Mouse (Mus musculus) heart, embryonic 13.5 days (tissue): ENCODE results near the gene Atf5. TPM values are rescaled to one million over a fixed set of nuclear protein-coding genes. Genes with fewer than 3 reads are reported as not detected.

Source experiments
- ATAC-seq: fragments of 200-750 bp; cut with Nextera tagmentation; 2 replicates; pipeline ENCODE4 v1.8.0; 2017; ENCODE audit warnings: moderate TSS enrichment; ENCODE audit not compliant: insufficient number of reproducible peaks, low FRiP score, low TSS enrichment; ENCODE audit errors: extremely low read depth
- H3K27ac ChIP-seq: fragments of 300-500 bp; sonication (generic); replicated peaks from 2 replicates; pipeline ENCODE4 v1.5.1; 2015; ENCODE audit warnings: moderate library complexity, mild to moderate bottlenecking, inconsistent platforms
- H3K27me3 ChIP-seq: fragments of 300-500 bp; sonication (generic); replicated peaks from 2 replicates; pipeline ENCODE4 v1.6.1; 2015; ENCODE audit warnings: mild to moderate bottlenecking, inconsistent platforms
- H3K36me3 ChIP-seq: fragments of 300-500 bp; sonication (generic); 2 replicates; pipeline ENCODE4 v1.6.1; 2015; ENCODE audit warnings: mild to moderate bottlenecking, inconsistent platforms
- H3K4me1 ChIP-seq: fragments of 300-500 bp; sonication (generic); 2 replicates; pipeline ENCODE4 v1.6.1; 2015; ENCODE audit warnings: inconsistent platforms
- H3K4me2 ChIP-seq: fragments of 300-500 bp; sonication (generic); 2 replicates; pipeline ENCODE4 v1.6.1; 2015; ENCODE audit warnings: inconsistent platforms, mild to moderate bottlenecking, moderate library complexity
- H3K4me3 ChIP-seq: fragments of 300-500 bp; sonication (generic); 2 replicates; pipeline ENCODE4 v1.5.1; 2015; ENCODE audit warnings: moderate library complexity, mild to moderate bottlenecking, inconsistent platforms
- H3K9ac ChIP-seq: fragments of 300-500 bp; sonication (generic); 2 replicates; pipeline ENCODE4 v1.6.1; 2015; ENCODE audit warnings: inconsistent platforms, mild to moderate bottlenecking, moderate library complexity
- H3K9me3 ChIP-seq: fragments of 300-500 bp; sonication (generic); 2 replicates; pipeline ENCODE4 v1.6.1; 2016; ENCODE audit warnings: inconsistent platforms
- WGBS: fragments of 180-500 bp; shearing (Covaris S2); methylation state at CpG from one replicate; pipeline ENCODE4 v1.1.7; 2015; ENCODE audit warnings: mixed read lengths; 5-methylcytosine and 5-hydroxymethylcytosine counted together
- polyA plus RNA-seq: library from polyadenylated mRNA; unstranded; fragments of >200 nt; fragmentation: Nextera tagmentation; extraction: Ambion mirVana; gene quantifications from 2 replicates; pipeline ENCODE4 v1.2.1, GENCODE M21; 2015

The Atf5 gene
- polyA plus RNA-seq, 1 experiment from 2014 or later: 2.4 TPM

GRCm38 (mm10) chr7:44856265-44856916, 39.9 kb upstream of the Atf5 start:
- Histone ChIP-seq H3K27me3 (no peaks in the 10 kb centered on the region), H3K4me3 (peak overlapping the region; percentile 88), H3K27ac (peak overlapping the region; percentile 93), H3K36me3 (peaks cover 35% of the 10 kb centered on the region), H3K9me3 (no peaks in the 10 kb centered on the region), H3K4me1 (peaks cover 74% of the 10 kb centered on the region), H3K4me2 (peak overlapping the region; percentile 87), H3K9ac (peak overlapping the region; percentile 94)
- 58% methylated on average over 9 of the region's 9 CpGs for WGBS
- no peak for ATAC-seq

- ATAC-seq: no peak
- Histone ChIP-seq H3K9me3 (no peaks in the 10 kb centered on the region), H3K4me3 (peak overlapping the region; percentile 55), H3K36me3 (peaks cover 30% of the 10 kb centered on the region), H3K4me1 (peaks cover 72% of the 10 kb centered on the region), H3K9ac (peak overlapping the region; percentile 89), H3K4me2 (peak overlapping the region; percentile 87), H3K27ac (peak overlapping the region; percentile 98), H3K27me3 (no peaks in the 10 kb centered on the region)
- WGBS: 40% methylated on average over 10 of the region's 10 CpGs
These were observed 38.6 kb upstream of the Atf5 start for GRCm38 (mm10) chr7:44855036-44855435.

GRCm38 (mm10) chr7:44854356-44855031, 38.0 kb upstream of the Atf5 start:
- Histone ChIP-seq H3K36me3 (peaks cover 25% of the 10 kb centered on the region), H3K9ac (peak overlapping the region; percentile 89), H3K27me3 (no peaks in the 10 kb centered on the region), H3K9me3 (no peaks in the 10 kb centered on the region), H3K4me3 (peak overlapping the region; percentile 55), H3K27ac (peak overlapping the region; percentile 98), H3K4me2 (peak overlapping the region; percentile 87), H3K4me1 (peaks cover 72% of the 10 kb centered on the region)
- 4% methylated on average over 45 of the region's 45 CpGs for WGBS
- ATAC-seq: peak; percentile 51

- H3K9me3 ChIP-seq: no peaks in the 10 kb centered on the region
- H3K27ac ChIP-seq: peak overlapping the region; percentile 98
- WGBS: 23% methylated on average over 26 of the region's 26 CpGs
- peak overlapping the region; percentile 55 for H3K4me3 ChIP-seq
- peak overlapping the region; percentile 89 for H3K9ac ChIP-seq
- ATAC-seq: no peak
- no peaks in the 10 kb centered on the region for H3K27me3 ChIP-seq
- peak overlapping the region; percentile 87 for H3K4me2 ChIP-seq
- H3K36me3 ChIP-seq: peaks cover 21% of the 10 kb centered on the region
- peaks cover 72% of the 10 kb centered on the region for H3K4me1 ChIP-seq
These were observed 37.3 kb upstream of the Atf5 start for GRCm38 (mm10) chr7:44853596-44854355.

GRCm38 (mm10) chr7:44853065-44853464, 36.6 kb upstream of the Atf5 start:
- H3K27ac ChIP-seq: no peak overlapping the region
- peaks cover 67% of the 10 kb centered on the region for H3K4me1 ChIP-seq
- WGBS: 93% methylated on average over 2 of the region's 2 CpGs
- no peaks in the 10 kb centered on the region for H3K27me3 ChIP-seq
- no peak for ATAC-seq
- H3K9me3 ChIP-seq: no peaks in the 10 kb centered on the region
- H3K4me3 ChIP-seq: peak overlapping the region; percentile 55; the same call in 1 of the 2 replicates
- H3K9ac ChIP-seq: 0 out of 2 replicates have a peak overlapping the region, but pooled peaks have one; percentile 24
- H3K4me2 ChIP-seq: peak overlapping the region; percentile 87
- H3K36me3 ChIP-seq: peaks cover 21% of the 10 kb centered on the region

GRCm38 (mm10) chr7:44852259-44853027, 36.0 kb upstream of the Atf5 start:
- Histone ChIP-seq H3K27me3 (no peaks in the 10 kb centered on the region), H3K9ac (peak overlapping the region; percentile 24; the same call in 1 of the 2 replicates), H3K36me3 (peaks cover 21% of the 10 kb centered on the region), H3K4me3 (peak overlapping the region; percentile 15; the same call in 1 of the 2 replicates), H3K27ac (no peak overlapping the region), H3K4me1 (peaks cover 67% of the 10 kb centered on the region), H3K4me2 (peak overlapping the region; percentile 87; the same call in 1 of the 2 replicates), H3K9me3 (no peaks in the 10 kb centered on the region)
- WGBS: 84% methylated on average over 36 of the region's 36 CpGs
- no peak for ATAC-seq

GRCm38 (mm10) chr7:44851625-44852234, 35.3 kb upstream of the Atf5 start:
- peaks cover 68% of the 10 kb centered on the region for H3K4me1 ChIP-seq

GRCm38 (mm10) chr7:44850789-44851624, 34.5 kb upstream of the Atf5 start:
- peaks cover 31% of the 10 kb centered on the region for H3K36me3 ChIP-seq
- H3K4me3 ChIP-seq: peak overlapping the region; percentile 82
- WGBS: 69% methylated on average over 8 of the region's 8 CpGs
- no peak for ATAC-seq
- no peaks in the 10 kb centered on the region for H3K9me3 ChIP-seq
- no peaks in the 10 kb centered on the region for H3K27me3 ChIP-seq
- peak overlapping the region; percentile 99 for H3K27ac ChIP-seq
- peak overlapping the region; percentile 96 for H3K4me2 ChIP-seq
- H3K4me1 ChIP-seq: peaks cover 61% of the 10 kb centered on the region
- H3K9ac ChIP-seq: peak overlapping the region; percentile 94

More at GRCm38 (mm10) chr7:44851625-44852234, 35.3 kb upstream of the Atf5 start:
- Histone ChIP-seq H3K4me3 (peak overlapping the region; percentile 82), H3K27me3 (no peaks in the 10 kb centered on the region), H3K27ac (no peak overlapping the region; the same call in 1 of the 2 replicates), H3K9ac (peak overlapping the region; percentile 94), H3K4me2 (peak overlapping the region; percentile 96), H3K9me3 (no peaks in the 10 kb centered on the region), H3K36me3 (peaks cover 24% of the 10 kb centered on the region)
- WGBS: 87% methylated on average over 12 of the region's 12 CpGs
- ATAC-seq: no peak

- Histone ChIP-seq H3K27ac (peak overlapping the region; percentile 99), H3K36me3 (peaks cover 40% of the 10 kb centered on the region), H3K27me3 (no peaks in the 10 kb centered on the region), H3K4me1 (peaks cover 52% of the 10 kb centered on the region), H3K4me3 (peak overlapping the region; percentile 82), H3K9me3 (no peaks in the 10 kb centered on the region), H3K4me2 (peak overlapping the region; percentile 96), H3K9ac (peak overlapping the region; percentile 94)
- WGBS: under 1% methylated on average over 33 of the region's 33 CpGs
- no peak for ATAC-seq
These were observed 33.7 kb upstream of the Atf5 start for GRCm38 (mm10) chr7:44850146-44850545.
